Mouse (Mus musculus): ENCODE measurements around the gene Olfr1316. TPM values are rescaled to one million over a fixed set of nuclear protein-coding genes. Genes with fewer than 3 reads are reported as not detected.

Olfr1316 gene
- polyA plus RNA-seq (2014; fragmentation: Nextera tagmentation; extraction: Ambion mirVana), result not detected in 2 replicates

DNA sequence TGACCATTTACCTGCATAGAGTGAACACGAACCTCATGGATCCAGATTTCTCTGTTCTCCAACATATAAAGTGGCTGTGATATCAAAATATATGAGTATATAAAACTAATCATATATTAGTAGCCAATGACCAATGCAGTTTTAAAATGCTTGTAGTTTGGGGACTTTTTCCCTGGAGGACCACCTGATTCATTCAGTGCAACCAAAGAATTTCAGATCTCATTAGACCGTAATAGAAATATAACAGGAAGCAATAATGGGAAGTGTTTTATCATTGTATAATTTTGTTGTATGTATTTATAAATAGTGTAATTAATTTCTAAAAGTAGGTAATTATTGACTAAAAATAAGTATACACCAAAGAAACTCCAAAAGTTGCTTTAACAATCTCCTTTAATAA lies at the start of gene Olfr1316:
Gene Olfr1316 (minus strand): TSS at position 101 of the 400 bp plus-strand sequence.
- Histone ChIP-seq H3K27me3 (replicated peaks; ENCODE audit: control insufficient read depth, insufficient read depth, low read length) (no peaks in the 10 kb centered on the region), H3K4me1 (replicated peaks; ENCODE audit: control insufficient read depth, insufficient read depth, low read length) (no peaks in the 10 kb centered on the region), H3K4me2 (ENCODE audit: low read length) (no peak within 1 kb of the TSS), H3K4me3 (ENCODE audit: low read depth, low read length) (no peak within 1 kb of the TSS), H3K36me3 (ENCODE audit: control insufficient read depth, insufficient read depth, low read length) (no peaks in the 10 kb centered on the region), H3K9me3 (ENCODE audit: control insufficient read depth, low read length) (no peaks in the 10 kb centered on the region), H3K27ac (ENCODE audit: low read depth) (no peak within 1 kb of the TSS), H3K9ac (ENCODE audit: low read length) (no peak within 1 kb of the TSS)
- 88% methylated on average over 2 of the region's 2 CpGs for WGBS
- DNase-seq (ENCODE audit: low spot score) (no peak), ATAC-seq (replicated peaks; ENCODE audit: low FRiP score, low TSS enrichment, low read depth) (no peak)

GRCm38 (mm10) chr2:112153898-112154297 lies 19.1 kb upstream of the Olfr1316 start, which contains the start of gene Olfr1318:
Olfr1318 (plus strand) TSS chr2:112154198.
- Histone ChIP-seq H3K9ac (ENCODE audit: low read length) (no peak within 1 kb of the TSS), H3K36me3 (ENCODE audit: control insufficient read depth, insufficient read depth, low read length) (no peaks in the 10 kb centered on the region), H3K9me3 (ENCODE audit: control insufficient read depth, low read length) (no peaks in the 10 kb centered on the region), H3K27me3 (replicated peaks; ENCODE audit: control insufficient read depth, insufficient read depth, low read length) (no peaks in the 10 kb centered on the region), H3K4me1 (replicated peaks; ENCODE audit: control insufficient read depth, insufficient read depth, low read length) (no peaks in the 10 kb centered on the region), H3K4me3 (ENCODE audit: low read depth, low read length) (no peak within 1 kb of the TSS), H3K27ac (ENCODE audit: low read depth) (no peak within 1 kb of the TSS), H3K4me2 (ENCODE audit: low read length) (no peak within 1 kb of the TSS)
- no peak for ATAC-seq (replicated peaks; ENCODE audit: low FRiP score, low TSS enrichment, low read depth)
- no peak for DNase-seq (ENCODE audit: low spot score)

- 65% methylated on average over 2 of the region's 2 CpGs for WGBS
- Histone ChIP-seq H3K27me3 (replicated peaks; ENCODE audit: control insufficient read depth, insufficient read depth, low read length) (no peaks in the 10 kb centered on the region), H3K4me1 (replicated peaks; ENCODE audit: control insufficient read depth, insufficient read depth, low read length) (no peaks in the 10 kb centered on the region), H3K9me3 (ENCODE audit: control insufficient read depth, low read length) (no peaks in the 10 kb centered on the region), H3K4me2 (ENCODE audit: low read length) (no peak within 1 kb of the TSS), H3K36me3 (ENCODE audit: control insufficient read depth, insufficient read depth, low read length) (no peaks in the 10 kb centered on the region), H3K9ac (ENCODE audit: low read length) (no peak within 1 kb of the TSS), H3K27ac (ENCODE audit: low read depth) (no peak within 1 kb of the TSS), H3K4me3 (ENCODE audit: low read depth, low read length) (no peak within 1 kb of the TSS)
- no peak for ATAC-seq (replicated peaks; ENCODE audit: low FRiP score, low TSS enrichment, low read depth)
- no peak for DNase-seq (ENCODE audit: low spot score)
Observed at GRCm38 (mm10) chr2:112140029-112140428, 5.3 kb upstream of the Olfr1316 start, which contains the start of gene Olfr1317. Olfr1317 (plus strand) TSS chr2:112140329.

DNA sequence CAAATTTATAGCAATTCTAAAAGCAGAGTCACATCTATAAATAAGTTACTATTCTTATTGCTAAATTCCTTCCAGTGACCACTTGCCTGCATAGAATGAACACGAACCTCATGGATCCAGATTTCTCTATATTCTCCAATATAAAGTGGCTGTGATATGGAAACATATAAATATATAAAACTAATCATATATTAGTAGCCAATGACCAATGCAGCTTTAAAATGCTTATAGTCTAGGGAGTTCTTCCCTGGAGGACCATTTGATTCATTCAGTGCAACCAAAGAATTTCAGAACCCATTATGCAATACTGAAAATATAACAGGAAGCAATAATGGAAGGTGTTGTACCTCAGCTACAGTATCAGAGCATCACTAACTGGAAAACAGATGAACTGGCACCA lies 19.4 kb downstream of the Olfr1316 start, which contains the start of gene Olfr1315-ps1:
Gene Olfr1315-ps1 (minus strand): TSS at position 101 of the 400 bp plus-strand sequence.
- DNase-seq (ENCODE audit: low spot score) (no peak), ATAC-seq (replicated peaks; ENCODE audit: low FRiP score, low TSS enrichment, low read depth) (no peak)
- Histone ChIP-seq H3K4me1 (replicated peaks; ENCODE audit: control insufficient read depth, insufficient read depth, low read length) (no peaks in the 10 kb centered on the region), H3K27me3 (replicated peaks; ENCODE audit: control insufficient read depth, insufficient read depth, low read length) (no peaks in the 10 kb centered on the region), H3K36me3 (ENCODE audit: control insufficient read depth, insufficient read depth, low read length) (no peaks in the 10 kb centered on the region), H3K9ac (ENCODE audit: low read length) (no peak within 1 kb of the TSS), H3K27ac (ENCODE audit: low read depth) (no peak within 1 kb of the TSS), H3K4me2 (ENCODE audit: low read length) (no peak within 1 kb of the TSS), H3K9me3 (ENCODE audit: control insufficient read depth, low read length) (no peaks in the 10 kb centered on the region), H3K4me3 (ENCODE audit: low read depth, low read length) (no peak within 1 kb of the TSS)
- 72% methylated on average over 1 of the region's 1 CpGs for WGBS

- Histone ChIP-seq H3K36me3 (ENCODE audit: control insufficient read depth, insufficient read depth, low read length) (no peaks in the 10 kb centered on the region), H3K4me3 (ENCODE audit: low read depth, low read length) (no peak within 1 kb of the TSS), H3K9me3 (ENCODE audit: control insufficient read depth, low read length) (no peaks in the 10 kb centered on the region), H3K27me3 (replicated peaks; ENCODE audit: control insufficient read depth, insufficient read depth, low read length) (no peaks in the 10 kb centered on the region), H3K4me1 (replicated peaks; ENCODE audit: control insufficient read depth, insufficient read depth, low read length) (no peaks in the 10 kb centered on the region), H3K9ac (ENCODE audit: low read length) (no peak within 1 kb of the TSS), H3K4me2 (ENCODE audit: low read length) (no peak within 1 kb of the TSS), H3K27ac (ENCODE audit: low read depth) (no peak within 1 kb of the TSS)
- DNase-seq (ENCODE audit: low spot score) (no peak), ATAC-seq (replicated peaks; ENCODE audit: low FRiP score, low TSS enrichment, low read depth) (no peak)
Observed at GRCm38 (mm10) chr2:112096681-112097080, 38.1 kb downstream of the Olfr1316 start, which contains the start of gene Olfr1314. Olfr1314 (minus strand) TSS chr2:112096781.

GRCm38 (mm10) chr2:112077743-112078142 lies 57.0 kb downstream of the Olfr1316 start, which contains the start of gene Olfr1313:
Olfr1313 (minus strand) TSS chr2:112077843.
- H3K9me3 ChIP-seq (ENCODE audit: control insufficient read depth, low read length), result no peaks in the 10 kb centered on the region
- H3K27me3 ChIP-seq (replicated peaks; ENCODE audit: control insufficient read depth, insufficient read depth, low read length), result no peaks in the 10 kb centered on the region
- DNase-seq (ENCODE audit: low spot score), result no peak
- no peak within 1 kb of the TSS for H3K4me3 ChIP-seq (ENCODE audit: low read depth, low read length)
- no peak within 1 kb of the TSS for H3K4me2 ChIP-seq (ENCODE audit: low read length)
- no peak within 1 kb of the TSS for H3K9ac ChIP-seq (ENCODE audit: low read length)
- H3K36me3 ChIP-seq (ENCODE audit: control insufficient read depth, insufficient read depth, low read length), result no peaks in the 10 kb centered on the region
- H3K4me1 ChIP-seq (replicated peaks; ENCODE audit: control insufficient read depth, insufficient read depth, low read length), result no peaks in the 10 kb centered on the region
- no peak for ATAC-seq (replicated peaks; ENCODE audit: low FRiP score, low TSS enrichment, low read depth)
- no peak within 1 kb of the TSS for H3K27ac ChIP-seq (ENCODE audit: low read depth)

Other genes with a start within 250 kb of the Olfr1316 start
- gene Olfr1306, start 218.7 kb downstream of the Olfr1316 start, polyA plus RNA-seq (2014; fragmentation: Nextera tagmentation; extraction: Ambion mirVana), result not detected in 2 replicates
- gene Olfr1307, start 185.5 kb downstream of the Olfr1316 start, polyA plus RNA-seq (2014; fragmentation: Nextera tagmentation; extraction: Ambion mirVana), result not detected in 2 replicates
- not detected in 2 replicates for gene Olfr1308, start 170.0 kb downstream of the Olfr1316 start, polyA plus RNA-seq (2014; fragmentation: Nextera tagmentation; extraction: Ambion mirVana)
- gene Olfr1309, start 144.7 kb downstream of the Olfr1316 start, polyA plus RNA-seq (2014; fragmentation: Nextera tagmentation; extraction: Ambion mirVana), result not detected in 2 replicates
- gene Olfr1310, start 122.3 kb downstream of the Olfr1316 start, polyA plus RNA-seq (2014; fragmentation: Nextera tagmentation; extraction: Ambion mirVana), result not detected in 2 replicates
- gene Olfr1311, start 110.6 kb downstream of the Olfr1316 start, polyA plus RNA-seq (2014; fragmentation: Nextera tagmentation; extraction: Ambion mirVana), result not detected in 2 replicates
- not detected in 2 replicates for gene Olfr1312, start 84.7 kb downstream of the Olfr1316 start, polyA plus RNA-seq (2014; fragmentation: Nextera tagmentation; extraction: Ambion mirVana)
- not detected in 2 replicates for gene Olfr1313, start 57.1 kb downstream of the Olfr1316 start, polyA plus RNA-seq (2014; fragmentation: Nextera tagmentation; extraction: Ambion mirVana)
- not detected in 2 replicates for gene Olfr1314, start 38.2 kb downstream of the Olfr1316 start, polyA plus RNA-seq (2014; fragmentation: Nextera tagmentation; extraction: Ambion mirVana)
- gene Olfr1315-ps1, start 19.5 kb downstream of the Olfr1316 start, polyA plus RNA-seq (2014; fragmentation: Nextera tagmentation; extraction: Ambion mirVana), result not detected in 2 replicates
- not detected in 2 replicates for gene Olfr1317, start 5.4 kb upstream of the Olfr1316 start, polyA plus RNA-seq (2014; fragmentation: Nextera tagmentation; extraction: Ambion mirVana)
- not detected in 2 replicates for gene Olfr1318, start 19.2 kb upstream of the Olfr1316 start, polyA plus RNA-seq (2014; fragmentation: Nextera tagmentation; extraction: Ambion mirVana)
- 23.8 and 28.1 TPM in 2 replicates for gene Lpcat4, start 104.5 kb upstream of the Olfr1316 start, polyA plus RNA-seq (2014; fragmentation: Nextera tagmentation; extraction: Ambion mirVana)
- 0.08 TPM in 1 of 2 replicates, not detected in the other for gene Nutm1, start 124.3 kb upstream of the Olfr1316 start, polyA plus RNA-seq (2014; fragmentation: Nextera tagmentation; extraction: Ambion mirVana)
- 255 and 275 TPM in 2 replicates for gene Nop10, start 126.9 kb upstream of the Olfr1316 start, polyA plus RNA-seq (2014; fragmentation: Nextera tagmentation; extraction: Ambion mirVana)
- 17.7 and 18.1 TPM in 2 replicates for gene Slc12a6, start 130.8 kb upstream of the Olfr1316 start, polyA plus RNA-seq (2014; fragmentation: Nextera tagmentation; extraction: Ambion mirVana)
- not detected in 2 replicates for gene Gm21985, start 131.3 kb upstream of the Olfr1316 start, polyA plus RNA-seq (2014; fragmentation: Nextera tagmentation; extraction: Ambion mirVana)
- 96.7 and 105 TPM in 2 replicates for gene Emc4, start 233.1 kb upstream of the Olfr1316 start, polyA plus RNA-seq (2014; fragmentation: Nextera tagmentation; extraction: Ambion mirVana)
- gene Katnbl1, start 244.2 kb upstream of the Olfr1316 start, polyA plus RNA-seq (2014; fragmentation: Nextera tagmentation; extraction: Ambion mirVana), result 41.3 and 44.9 TPM in 2 replicates

All from intestine, embryonic 14.5 days (tissue).